Mouse (Mus musculus): ENCODE measurements around the gene Nos1ap.

Gene Nos1ap

DNA sequence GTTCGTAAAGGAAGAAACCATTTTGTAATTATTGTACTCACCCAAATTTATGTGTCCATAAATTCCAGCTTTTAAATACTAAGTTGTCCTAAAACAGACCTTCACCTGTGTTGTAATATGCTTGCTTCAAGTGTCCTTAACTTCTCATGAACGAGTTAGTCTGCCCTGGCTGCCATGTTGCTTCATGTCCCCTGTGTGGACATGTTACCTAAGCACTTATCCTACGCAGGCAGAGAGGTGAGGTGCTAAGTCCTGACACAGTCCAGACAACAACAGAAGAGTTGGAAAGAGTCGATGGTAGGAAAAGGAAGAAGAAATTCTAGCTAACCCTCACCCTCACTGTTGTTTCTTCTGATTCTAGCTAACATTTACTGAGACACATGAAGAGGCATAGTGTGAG, 43.4 kb downstream of the Nos1ap start:
- DNase-seq (ENCODE audit: low spot score in 2 of 2) = no peak

DNA sequence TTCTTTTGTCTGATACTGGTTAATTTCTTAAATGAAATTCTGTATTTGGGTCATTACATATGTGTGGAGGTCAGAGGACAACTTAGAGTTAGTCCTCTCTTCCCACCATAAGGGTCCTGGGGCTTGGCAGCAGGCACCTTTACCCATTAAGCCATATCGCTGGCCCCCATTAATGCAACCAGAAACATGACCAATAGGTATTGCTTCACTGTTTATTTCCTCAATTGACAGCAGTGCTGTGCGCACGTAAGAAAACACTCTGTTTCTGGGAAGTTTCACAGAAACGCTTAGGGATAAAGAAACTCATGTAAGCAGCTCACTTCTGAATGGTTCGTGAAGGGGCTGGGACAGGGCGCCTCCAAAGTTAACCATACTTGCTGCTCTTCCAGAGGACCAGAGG, 44.4 kb downstream of the Nos1ap start:
- DNase-seq (ENCODE audit: low spot score in 2 of 2) = no peak

DNA sequence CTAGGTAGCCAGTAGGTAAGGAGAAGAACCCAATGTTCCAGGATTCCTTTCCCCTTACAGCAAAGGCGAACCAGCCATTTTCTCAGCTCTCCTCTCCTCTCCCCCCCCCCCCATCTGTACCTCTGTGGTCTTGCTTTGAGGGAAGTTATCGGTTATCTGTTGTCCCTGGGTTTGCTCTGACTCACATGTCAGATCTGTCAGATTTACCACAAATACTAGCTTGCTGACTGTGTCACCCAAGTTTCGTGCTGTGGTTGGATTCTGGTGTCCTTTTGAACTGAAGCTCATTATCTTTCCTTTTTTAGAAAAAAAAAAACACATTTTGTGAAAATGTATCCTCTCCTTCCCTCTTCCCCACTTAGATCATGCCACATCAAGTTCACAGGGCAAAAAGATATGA, 50.2 kb downstream of the Nos1ap start:
- no peak for DNase-seq (ENCODE audit: low spot score in 2 of 2)

DNA sequence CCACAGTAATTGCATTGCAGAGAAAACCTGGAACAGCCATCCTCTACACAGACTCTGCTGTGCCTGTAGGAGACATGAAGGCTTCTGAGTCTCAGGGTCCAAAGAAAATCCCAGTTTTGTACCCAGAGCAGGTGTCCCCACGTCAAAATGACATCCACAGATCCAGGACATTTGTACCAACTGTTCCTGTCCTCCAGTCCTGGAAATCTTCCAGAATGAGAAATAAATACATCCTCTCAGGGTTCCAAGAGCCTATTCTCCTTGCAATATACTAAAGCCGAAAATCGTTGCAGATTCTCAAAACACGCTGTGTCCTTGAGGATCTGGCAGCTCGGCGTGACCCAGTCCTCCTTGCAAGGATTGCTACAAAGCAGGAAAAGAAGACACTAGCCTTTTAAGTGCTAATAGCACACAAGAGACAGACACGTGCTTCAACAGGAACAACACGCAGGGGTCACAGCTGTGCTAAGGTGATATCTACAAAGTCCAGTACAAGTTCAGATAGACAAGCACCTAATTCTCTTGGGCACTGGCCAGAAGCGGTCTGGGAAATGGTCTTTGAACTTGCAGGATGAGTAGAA, 51.1 kb downstream of the Nos1ap start:
- DNase-seq (ENCODE audit: low spot score in 2 of 2) = no peak

DNA sequence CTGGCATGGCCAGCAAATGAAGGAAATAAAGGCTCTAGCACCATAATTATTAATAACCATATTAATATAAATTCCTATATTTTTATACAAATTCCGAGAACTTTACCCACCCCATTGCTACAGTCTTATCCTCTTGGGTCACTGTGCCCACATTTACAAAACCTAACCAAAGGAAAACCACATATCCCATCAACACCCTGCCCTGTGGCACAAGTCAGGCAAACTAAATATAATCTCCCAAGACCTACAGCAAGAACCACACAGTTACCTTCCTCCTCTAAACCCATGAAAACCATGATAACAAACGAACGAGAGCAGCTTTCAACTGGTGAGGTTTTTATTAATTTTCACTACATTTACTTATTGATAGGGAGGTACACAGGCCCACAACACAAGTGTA, 53.3 kb downstream of the Nos1ap start:
- no peak for DNase-seq (ENCODE audit: low spot score in 2 of 2)

DNA sequence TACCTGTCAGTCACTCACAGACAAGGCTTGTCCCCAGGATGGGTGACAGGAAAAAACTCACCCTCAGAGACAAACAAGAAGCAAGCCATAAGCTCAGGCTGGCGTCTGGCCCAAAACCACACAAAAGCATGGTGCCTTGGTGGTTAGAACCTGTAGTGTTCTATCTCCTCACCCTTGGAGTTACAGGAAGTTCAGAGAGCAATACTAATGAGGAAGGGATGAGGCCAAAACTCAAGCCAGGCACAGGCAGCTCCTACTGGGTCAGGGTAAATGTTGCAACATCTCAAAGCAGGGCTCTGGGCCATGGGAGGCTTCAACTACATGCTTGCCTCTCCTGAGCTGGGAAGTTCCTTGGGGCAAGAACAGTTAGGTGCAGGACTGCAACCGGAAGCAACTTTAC, 54.4 kb downstream of the Nos1ap start:
- DNase-seq (ENCODE audit: low spot score in 2 of 2) = no peak

DNA sequence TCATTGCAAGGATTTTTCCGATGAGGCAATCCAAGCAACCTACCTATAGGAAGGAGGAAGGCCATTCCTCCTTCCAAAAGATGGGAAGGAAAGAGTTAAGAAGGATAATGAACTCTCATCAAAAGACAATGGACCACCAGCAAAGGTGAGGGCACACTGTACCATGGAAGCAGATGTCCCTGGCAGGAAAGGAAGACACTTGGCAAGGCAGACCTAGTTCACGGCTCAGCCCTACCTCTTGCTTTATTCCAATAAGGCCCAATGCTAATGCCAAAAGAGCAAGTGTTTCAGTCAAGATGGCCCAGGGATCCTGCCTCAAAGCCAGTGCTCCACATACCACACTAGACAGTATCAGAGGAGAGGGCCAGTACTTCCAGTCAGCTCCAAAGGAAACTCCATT, 58.4 kb downstream of the Nos1ap start:
- no peak for DNase-seq (ENCODE audit: low spot score in 2 of 2)

DNA sequence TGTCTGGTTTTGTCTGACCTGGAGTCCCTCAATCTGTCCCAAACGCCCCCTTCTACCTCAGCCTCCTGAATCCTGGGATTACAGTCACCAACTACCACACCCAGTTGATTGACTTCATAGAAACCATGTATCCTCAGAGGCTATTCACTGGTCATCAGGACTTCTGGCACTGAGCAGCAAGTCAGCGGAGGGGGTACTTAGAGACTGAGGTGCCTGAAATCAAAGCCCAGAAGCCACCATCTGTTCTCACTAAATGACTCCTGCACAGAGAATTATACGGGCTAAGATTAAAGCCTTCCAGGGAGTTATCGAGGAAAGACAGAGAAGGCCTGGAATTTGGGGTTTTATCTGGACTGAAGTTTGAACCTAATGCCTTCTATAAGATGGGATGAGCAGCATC, 59.2 kb downstream of the Nos1ap start:
- no peak for DNase-seq (ENCODE audit: low spot score in 2 of 2)

DNA sequence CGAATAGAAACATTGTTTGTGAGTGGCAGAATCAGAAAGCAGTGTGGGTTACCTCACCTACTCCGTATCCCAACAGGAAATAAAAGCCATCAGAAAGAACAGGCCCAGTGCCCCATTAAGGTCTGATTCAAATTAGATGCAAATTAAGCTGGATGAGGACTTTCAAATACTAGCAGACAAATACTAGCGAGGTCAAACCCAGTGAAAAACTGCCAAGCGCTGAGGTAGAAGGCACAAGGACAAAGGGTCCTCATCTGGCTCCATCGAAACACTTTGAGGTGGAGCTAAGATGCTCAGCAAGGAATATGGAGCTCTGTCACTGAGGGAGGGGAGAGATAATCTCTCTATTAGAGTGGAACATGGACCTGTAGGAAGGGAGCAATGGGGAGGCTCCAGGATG, 66.8 kb downstream of the Nos1ap start:
- DNase-seq (ENCODE audit: low spot score in 2 of 2) = no peak

DNA sequence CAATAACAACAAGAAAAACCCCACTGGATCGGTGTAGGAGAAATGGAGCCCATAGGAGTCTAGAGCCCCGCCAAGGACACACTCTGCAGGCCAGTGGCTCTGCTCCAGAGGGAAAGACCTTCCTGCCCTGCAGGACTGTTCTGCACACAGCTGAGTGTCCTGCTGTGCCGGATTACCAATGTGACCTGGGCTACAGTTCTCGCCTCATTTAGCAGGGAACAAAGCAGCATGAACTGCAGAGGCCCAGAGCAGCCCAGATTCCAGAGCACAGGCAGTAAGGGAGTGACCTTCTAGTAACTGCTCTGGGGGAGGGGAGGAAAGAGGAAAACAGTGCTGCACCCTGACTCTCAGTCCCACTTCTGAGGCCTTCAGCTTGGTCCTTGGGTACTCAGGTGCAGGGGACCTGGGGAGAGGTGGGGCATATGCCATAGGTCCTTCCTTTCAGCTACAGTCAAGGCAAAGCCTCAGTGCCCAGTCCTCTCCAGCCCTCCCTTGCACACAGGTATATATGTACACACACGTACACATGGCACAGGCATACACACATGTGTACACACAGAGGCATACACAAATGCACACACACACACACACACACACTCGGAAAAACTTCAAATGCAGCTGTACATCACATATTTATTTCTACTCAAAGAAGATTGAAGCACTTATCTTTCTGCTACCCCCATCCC, 68.0 kb downstream of the Nos1ap start:
- no peak for DNase-seq (ENCODE audit: low spot score in 2 of 2)

DNA sequence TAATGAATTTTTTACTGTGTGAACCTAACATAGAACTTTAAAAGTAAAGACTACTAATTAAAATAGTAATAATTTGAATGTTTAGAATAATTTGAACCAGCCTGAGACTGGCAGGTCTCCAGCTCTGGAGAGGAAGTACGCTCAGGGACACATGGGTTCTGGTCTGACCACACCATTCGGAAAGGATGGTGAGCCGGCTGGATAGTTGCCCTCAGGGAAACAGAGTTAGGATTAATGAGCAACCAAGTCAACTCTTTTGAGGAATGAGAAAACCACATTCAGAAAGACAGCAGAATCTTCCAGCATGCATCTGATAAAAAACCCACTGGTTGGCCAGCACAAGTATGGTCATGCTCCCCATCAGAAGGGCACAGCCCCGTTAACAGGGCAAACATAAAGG, 69.5 kb downstream of the Nos1ap start:
- no peak for DNase-seq (ENCODE audit: low spot score in 2 of 2)

DNA sequence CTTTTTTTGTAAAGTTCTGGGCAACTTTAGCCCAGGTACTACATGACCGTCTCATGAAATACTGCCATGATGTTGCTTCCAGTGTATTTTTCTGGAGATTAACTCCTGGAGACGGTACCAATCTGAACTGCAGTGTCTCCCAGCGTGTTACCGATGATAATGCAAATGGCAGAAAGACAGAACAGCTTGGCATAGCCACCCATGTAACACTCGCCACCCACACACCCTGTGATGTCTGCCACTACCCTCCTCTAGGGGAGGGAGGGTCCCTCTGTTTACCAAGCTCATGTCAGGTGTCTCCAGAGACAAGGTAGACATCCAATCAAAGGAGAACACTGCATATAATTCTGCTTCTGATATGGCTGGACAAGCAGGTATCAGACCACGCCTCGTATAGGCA, 70.0 kb downstream of the Nos1ap start:
- no peak for DNase-seq (ENCODE audit: low spot score in 2 of 2)

DNA sequence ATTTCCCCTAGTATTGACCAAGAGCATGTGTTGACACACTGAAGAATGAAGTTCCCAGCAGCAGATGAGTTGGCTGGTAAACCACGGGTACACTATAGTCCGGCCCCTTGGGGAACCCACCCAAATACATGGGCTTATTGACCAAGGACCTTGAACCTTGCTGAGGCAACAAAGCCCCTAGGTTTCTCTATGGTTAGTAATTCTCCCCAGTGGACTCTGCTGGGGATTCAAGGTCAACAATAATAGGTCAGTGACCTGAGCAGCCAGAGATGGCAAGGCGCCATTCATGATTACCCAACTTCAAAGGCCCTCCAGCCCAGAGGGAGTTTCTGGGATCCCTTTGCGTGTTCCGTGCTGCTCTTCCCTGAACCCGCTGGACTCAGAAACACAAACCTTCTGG, 73.5 kb downstream of the Nos1ap start:
- no peak for DNase-seq (ENCODE audit: low spot score in 2 of 2)

DNA sequence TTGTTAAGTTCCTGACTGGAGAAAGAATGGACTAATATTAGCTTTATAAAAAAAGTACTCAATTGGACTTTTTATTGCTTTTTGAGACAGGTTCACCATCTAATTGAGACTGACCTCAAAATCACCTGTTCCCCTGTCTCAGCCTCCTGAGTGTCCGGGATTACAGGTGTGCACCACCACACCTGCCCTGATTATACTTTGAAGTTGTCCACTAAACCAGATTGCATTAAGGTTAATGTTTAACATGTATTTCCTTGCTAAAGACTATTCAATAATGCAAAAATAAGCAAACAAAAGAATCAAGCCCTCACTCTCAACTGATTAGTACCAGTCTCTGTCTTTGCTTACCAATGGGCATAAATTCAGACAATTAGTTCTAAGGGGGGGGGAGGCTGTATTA, 74.2 kb downstream of the Nos1ap start:
- no peak for DNase-seq (ENCODE audit: low spot score in 2 of 2)

DNA sequence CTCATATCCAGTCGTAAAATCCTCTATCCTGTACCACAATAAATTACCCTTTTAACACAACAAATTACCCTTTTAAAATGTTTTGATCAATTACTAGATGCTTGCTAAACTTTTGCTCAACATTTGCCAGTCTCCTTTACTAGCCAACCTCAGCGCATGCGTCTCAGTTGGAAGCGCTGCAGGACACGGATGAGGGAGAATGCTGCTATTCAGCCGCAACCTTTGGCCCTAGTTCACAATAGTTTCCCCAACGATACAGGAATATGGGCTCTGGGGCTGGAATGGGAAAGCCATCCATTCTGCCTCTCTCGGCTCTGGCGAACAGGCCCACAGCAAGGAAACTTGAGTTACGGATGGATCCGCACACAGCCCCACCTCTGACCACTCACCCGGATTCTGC, 75.4 kb downstream of the Nos1ap start:
- DNase-seq (ENCODE audit: low spot score in 2 of 2) = no peak

DNA sequence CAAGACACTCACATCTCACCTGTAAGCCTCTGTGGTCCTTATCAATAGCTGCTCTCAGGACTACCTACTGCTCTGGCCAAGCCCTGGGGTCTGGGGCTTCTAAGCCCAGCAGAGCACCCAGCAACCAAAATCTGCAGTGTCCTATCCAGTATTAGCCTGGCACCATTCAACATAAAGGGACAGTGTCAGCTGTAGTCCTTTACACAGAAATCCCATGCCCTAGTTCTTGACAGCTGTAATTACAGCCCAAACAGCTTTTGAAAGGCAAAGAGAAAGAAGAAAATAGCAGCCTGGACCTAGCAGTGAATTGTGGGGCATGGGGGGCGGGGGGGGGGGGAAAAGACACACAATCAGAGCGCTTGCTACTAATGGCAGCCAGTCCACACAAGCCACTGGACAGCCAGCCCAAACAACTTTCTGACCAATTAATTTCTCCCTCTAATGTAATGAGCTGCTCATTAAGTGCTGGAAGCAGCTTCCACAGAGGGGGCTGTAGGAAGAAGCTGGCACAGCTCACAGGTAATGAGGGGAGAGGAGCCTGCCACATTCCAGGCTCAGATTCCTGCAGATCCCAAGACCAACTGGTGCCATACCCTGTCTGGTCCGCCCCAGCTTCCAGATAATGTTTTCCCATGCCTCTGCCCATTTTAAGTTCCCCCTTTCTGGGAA, 77.1 kb downstream of the Nos1ap start:
- DNase-seq (ENCODE audit: low spot score in 2 of 2) = no peak

DNA sequence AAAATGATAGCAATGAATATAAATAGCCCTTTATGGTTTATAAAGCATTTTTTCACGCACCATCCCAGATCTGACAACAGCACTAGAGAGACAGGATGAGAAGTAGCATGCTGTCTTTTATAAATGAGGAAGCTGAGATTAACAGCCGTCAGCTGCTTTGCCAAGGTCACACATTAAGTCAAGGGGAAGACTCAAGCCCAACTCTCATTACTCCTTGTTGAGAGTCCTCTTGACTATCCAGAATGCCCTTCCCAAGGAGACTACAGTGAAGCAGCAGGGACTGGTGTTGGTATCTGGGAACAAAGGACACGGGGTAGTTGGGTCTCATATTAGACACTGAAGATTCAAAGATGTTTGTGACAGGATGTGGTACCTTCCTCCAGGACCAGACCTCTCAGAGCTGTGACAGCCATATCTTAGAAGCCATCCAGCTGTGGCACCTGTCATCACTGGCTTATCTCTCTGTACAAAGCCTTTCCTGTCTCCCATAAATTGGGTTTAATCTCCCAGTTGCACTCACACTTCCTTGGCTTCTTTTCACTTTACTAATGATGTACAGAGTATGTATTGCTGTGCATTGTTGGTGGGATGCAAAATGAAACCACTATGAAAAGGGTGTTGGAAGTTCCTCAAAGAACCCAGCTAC, 78.9 kb downstream of the Nos1ap start:
- DNase-seq (ENCODE audit: low spot score in 2 of 2) = no peak

DNA sequence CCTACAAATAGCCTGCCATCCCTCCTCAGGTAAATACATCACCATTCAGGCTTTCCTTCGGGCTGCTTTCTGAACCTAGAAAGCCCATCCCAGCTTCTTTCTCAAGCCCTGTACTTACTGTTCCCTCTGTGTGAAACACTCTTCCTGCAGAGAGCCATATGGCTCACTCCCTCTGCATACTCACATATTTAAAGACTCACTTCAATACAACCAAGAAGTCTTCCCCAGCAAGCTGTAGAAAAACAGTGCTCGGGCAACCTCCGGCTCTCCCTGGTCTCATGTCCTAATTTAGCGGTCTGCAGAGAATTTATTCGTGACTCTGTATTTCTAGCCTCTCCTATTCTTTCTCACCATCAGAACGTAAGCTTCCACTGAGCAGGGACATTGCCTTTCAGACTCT, 83.4 kb downstream of the Nos1ap start:
- DNase-seq (ENCODE audit: low spot score in 2 of 2) = no peak

DNA sequence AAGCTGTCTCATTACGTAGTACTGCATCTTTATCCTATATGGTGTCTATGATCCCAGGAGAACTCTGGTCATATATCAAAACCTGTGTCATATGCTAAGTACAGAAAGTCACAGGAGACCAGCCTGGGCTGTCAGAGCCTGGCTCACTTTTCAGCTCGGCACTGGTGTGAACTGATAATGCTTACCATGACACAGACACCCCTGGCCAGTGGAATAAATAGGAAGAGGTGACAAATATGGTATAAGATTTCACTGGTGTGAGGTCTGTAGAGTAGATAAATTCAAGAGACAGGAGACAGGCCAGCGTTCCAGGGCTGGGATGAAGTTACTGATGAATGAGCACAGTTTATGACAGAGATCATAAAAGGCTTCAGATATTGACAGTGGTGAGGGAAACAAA, 84.6 kb downstream of the Nos1ap start:
- DNase-seq (ENCODE audit: low spot score in 2 of 2) = no peak

DNA sequence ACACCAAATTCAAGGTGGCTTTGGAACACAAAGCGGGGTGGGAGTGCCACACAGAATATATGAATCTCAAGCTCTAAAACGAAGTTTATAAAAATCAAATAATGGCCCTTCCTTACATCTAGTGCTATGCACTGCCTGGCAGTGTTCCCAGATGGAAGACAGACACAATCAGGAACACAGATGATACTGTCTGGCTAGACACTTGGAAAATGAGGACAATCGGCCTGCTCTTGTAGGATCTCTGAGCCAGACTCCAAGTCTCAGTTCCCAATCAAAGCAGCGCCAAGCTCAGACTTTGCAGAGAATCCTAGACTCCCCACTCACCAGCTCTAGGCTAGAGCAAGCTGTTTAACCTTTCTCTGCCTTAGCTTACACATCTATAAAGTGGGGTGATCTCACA, 85.3 kb downstream of the Nos1ap start:
- DNase-seq (ENCODE audit: low spot score in 2 of 2) = no peak

DNA sequence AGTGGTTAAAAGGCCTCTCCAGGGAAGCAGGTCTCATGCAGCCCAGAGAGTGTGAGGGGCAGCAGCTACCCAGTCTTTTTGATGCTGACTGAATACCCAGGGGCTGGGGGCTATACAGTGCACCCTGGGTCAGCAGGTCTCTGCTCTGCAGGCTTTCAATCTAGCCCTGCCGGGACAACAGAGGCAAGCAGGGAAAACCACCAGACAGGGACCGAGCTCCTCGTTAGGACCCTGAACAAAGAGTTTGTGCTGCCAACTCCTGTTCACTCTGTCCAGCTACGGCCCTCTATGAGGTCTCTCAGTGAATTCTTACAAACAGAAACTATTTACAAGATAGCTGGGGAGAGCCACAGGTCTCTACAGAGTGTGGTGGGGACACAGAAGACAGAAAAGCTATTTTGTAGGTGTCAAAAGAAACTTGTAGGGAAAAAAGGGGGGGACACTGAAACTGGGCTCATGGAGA, 86.4 kb downstream of the Nos1ap start:
- DNase-seq (ENCODE audit: low spot score in 2 of 2) = no peak

DNA sequence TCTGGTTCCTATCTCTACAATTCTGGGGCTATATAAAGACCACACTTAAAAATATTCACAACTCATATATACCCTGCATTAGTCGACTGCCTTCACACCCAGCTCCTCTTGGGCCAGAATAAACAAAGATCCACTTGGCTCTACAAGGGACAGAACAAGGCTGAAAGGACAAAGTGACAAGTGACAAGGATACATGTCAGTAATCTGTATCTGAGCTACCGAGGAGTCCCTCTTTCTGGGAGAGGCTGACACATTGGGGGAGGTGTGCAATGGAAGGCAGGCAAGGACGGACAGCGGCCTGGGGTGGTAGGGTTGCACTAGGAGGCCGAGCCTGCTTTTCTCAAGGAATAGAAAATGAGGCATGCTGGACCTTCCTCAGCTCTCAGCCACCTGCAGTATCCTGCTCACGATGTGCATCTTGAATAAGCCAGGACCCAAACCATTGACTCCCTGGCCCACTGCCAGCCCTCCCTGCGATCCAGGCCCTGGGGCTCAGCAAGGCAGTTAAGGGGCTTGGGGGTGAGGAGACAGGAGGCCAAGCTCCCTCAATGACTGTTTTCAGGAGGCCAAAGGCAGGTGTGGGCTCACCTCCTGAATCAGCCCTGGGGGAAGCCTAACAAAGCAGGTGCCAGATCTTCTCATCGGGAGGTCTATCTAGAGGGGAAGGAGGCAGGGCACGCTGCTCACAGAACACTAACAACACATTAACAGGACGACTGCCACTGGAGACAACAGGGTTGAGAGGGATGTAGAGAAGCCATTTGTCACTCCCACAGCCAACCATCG, 87.0 kb downstream of the Nos1ap start:
- DNase-seq (ENCODE audit: low spot score in 2 of 2) = no peak

Measured in frontal cortex, postnatal 10 days (tissue).